Mouse (Mus musculus) bone marrow macrophage, adult 2 months (primary cell): ENCODE results near the gene Sigmar1.

Experiments used
- CTCF ChIP-seq: IDR thresholded peaks from 2 replicates; pipeline ENCODE4 v1.5.1; 2012; ENCODE audit warnings: low read depth, mild to moderate bottlenecking, low read length, moderate library complexity
- POLR2A ChIP-seq: IDR thresholded peaks from 2 replicates; pipeline ENCODE4 v1.6.1; 2012; ENCODE audit warnings: mild to moderate bottlenecking, low read depth, low read length, borderline replicate concordance

- no peak for TF ChIP-seq CTCF
- TF ChIP-seq POLR2A, result no peak
Observed at GRCm38 (mm10) chr4:41705922-41706754, 49.8 kb downstream of the Sigmar1 start.
